Mouse (Mus musculus) liver, embryonic 14.5 days (tissue): ENCODE results near the gene Perm1. TPM values are rescaled to one million over a fixed set of nuclear protein-coding genes. Genes with fewer than 3 reads are reported as not detected.

Experiments used
- ATAC-seq: fragments of 200-750 bp; cut with Nextera tagmentation; 2 replicates; pipeline ENCODE4 v1.8.0; 2017; ENCODE audit warnings: moderate number of reproducible peaks, mild to moderate bottlenecking, moderate library complexity; ENCODE audit not compliant: insufficient read depth
- DNase-seq, 3 experiments: peaks; one replicate each; pipeline ENCODE4 v3.0.0-alpha.2; 2012 to 2013; ENCODE audit warnings: low read depth in 3 of 3, low spot score in 3 of 3
- H3K27ac ChIP-seq: fragments of 300-500 bp; sonication (generic); 2 replicates; pipeline ENCODE4 v1.5.1; 2014; ENCODE audit warnings: moderate library complexity, mild to moderate bottlenecking, control low read depth, inconsistent platforms
- H3K27me3 ChIP-seq: fragments of 300-500 bp; sonication (generic); 2 replicates; pipeline ENCODE4 v1.6.1; 2014; ENCODE audit warnings: mild to moderate bottlenecking, low read length, moderate library complexity; ENCODE audit not compliant: control insufficient read depth, insufficient read depth
- H3K36me3 ChIP-seq: fragments of 300-500 bp; sonication (generic); replicated peaks from 2 replicates; pipeline ENCODE4 v1.6.1; 2014; ENCODE audit warnings: low read depth; ENCODE audit not compliant: control insufficient read depth, insufficient read depth
- H3K4me1 ChIP-seq, 2 experiments: fragments of 200-500 bp in 1 of 2; fragments of 300-500 bp in 1 of 2; sonication (generic) in 1 of 2; replicated peaks; 2 replicates each; pipeline ENCODE4 v1.6.1; 2012 to 2014; ENCODE audit warnings: antibody characterized with exemption in 1 of 2, inconsistent platforms in 1 of 2, low read length in 1 of 2; ENCODE audit not compliant: control insufficient read depth in 2 of 2, insufficient read depth in 2 of 2
- H3K4me2 ChIP-seq: fragments of 300-500 bp; sonication (generic); 2 replicates; pipeline ENCODE4 v1.6.1; 2014; ENCODE audit warnings: low read depth, mild to moderate bottlenecking, control low read depth, moderate library complexity
- H3K4me3 ChIP-seq, 2 experiments: fragments of 200-500 bp in 1 of 2; fragments of 300-500 bp in 1 of 2; sonication (generic) in 1 of 2; 2 replicates each; pipeline ENCODE4 v1.5.1; 2012 to 2014; ENCODE audit warnings: low read depth in 2 of 2, low read length in 2 of 2, mild to moderate bottlenecking in 2 of 2, control low read depth in 1 of 2, inconsistent platforms in 1 of 2, moderate library complexity in 1 of 2; ENCODE audit not compliant: insufficient read depth in 1 of 2
- H3K9ac ChIP-seq: fragments of 300-500 bp; sonication (generic); replicated peaks from 2 replicates; pipeline ENCODE4 v1.6.1; 2014; ENCODE audit warnings: mild to moderate bottlenecking, control low read depth, moderate library complexity
- H3K9me3 ChIP-seq: fragments of 300-500 bp; sonication (generic); 2 replicates; pipeline ENCODE4 v1.6.1; 2016; ENCODE audit warnings: low read length, mixed read lengths; ENCODE audit not compliant: control insufficient read depth
- CTCF ChIP-seq: IDR thresholded peaks from 2 replicates; pipeline ENCODE4 v1.5.1; 2016; ENCODE audit warnings: antibody characterized with exemption, low read depth, control low read depth
- EP300 ChIP-seq: IDR thresholded peaks from 2 replicates; pipeline ENCODE4 v1.6.1; 2016; ENCODE audit warnings: antibody characterized with exemption, low read depth
- WGBS: fragments of 180-500 bp; shearing (Covaris S2); extraction: QIAGEN DNeasy Blood & Tissue Kit; methylation state at CpG from one replicate; pipeline ENCODE4 v1.1.7; 2014; ENCODE audit not compliant: insufficient replicate concordance; 5-methylcytosine and 5-hydroxymethylcytosine counted together
- polyA plus RNA-seq, 2 experiments: library from polyadenylated mRNA; depleted of rRNA in 1 of 2; stranded (reverse) in 1 of 2; unstranded in 1 of 2; fragments of >200 nt; fragmentation: Nextera tagmentation in 1 of 2; extraction: Ambion mirVana in 1 of 2; gene quantifications; 2 replicates each; pipeline versions ENCODE4 v1.2.1 to v1.2.3; 2012 to 2014

Gene Perm1
- polyA plus RNA-seq, 2 experiments = 0.03 TPM; not detected in 1

DNA sequence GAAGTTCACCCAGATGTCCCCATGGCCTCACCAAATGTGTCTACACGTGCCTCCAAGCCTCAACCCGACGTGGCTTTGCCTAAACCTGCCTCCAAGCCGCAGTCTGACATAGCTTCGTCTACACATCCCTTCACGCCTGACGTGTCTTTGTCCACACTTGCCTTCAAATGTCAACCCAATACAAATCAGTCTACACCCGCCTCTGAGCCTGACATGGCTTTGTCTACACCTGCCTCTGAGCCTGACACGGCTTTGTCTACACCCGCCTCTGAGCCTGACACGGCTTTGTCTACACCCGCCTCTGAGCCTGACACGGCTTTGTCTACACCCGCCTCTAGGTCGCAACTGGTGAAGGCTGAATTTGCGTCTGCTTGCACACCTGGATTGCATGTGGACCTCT, 2.2 kb downstream of the Perm1 start:
- Histone ChIP-seq H3K9ac (no peak overlapping the region), H3K27me3 (no peaks in the 10 kb centered on the region), H3K9me3 (no peaks in the 10 kb centered on the region), H3K4me1 (no peaks in the 10 kb centered on the region), H3K27ac (no peak overlapping the region), H3K4me2 (no peak overlapping the region), H3K36me3 (no peaks in the 10 kb centered on the region), H3K4me3 (no peak overlapping the region)
- 74% methylated on average over 16 of the region's 16 CpGs for WGBS
- TF ChIP-seq CTCF (no peak), EP300 (no peak)
- DNase-seq (no peak), ATAC-seq (no peak)

GRCm38 (mm10) chr4:156219936-156220335, 4.3 kb downstream of the Perm1 start:
- no peak for ATAC-seq
- H3K4me3 ChIP-seq = no peak overlapping the region
- WGBS = 66% methylated on average over 11 of the region's 11 CpGs

DNA sequence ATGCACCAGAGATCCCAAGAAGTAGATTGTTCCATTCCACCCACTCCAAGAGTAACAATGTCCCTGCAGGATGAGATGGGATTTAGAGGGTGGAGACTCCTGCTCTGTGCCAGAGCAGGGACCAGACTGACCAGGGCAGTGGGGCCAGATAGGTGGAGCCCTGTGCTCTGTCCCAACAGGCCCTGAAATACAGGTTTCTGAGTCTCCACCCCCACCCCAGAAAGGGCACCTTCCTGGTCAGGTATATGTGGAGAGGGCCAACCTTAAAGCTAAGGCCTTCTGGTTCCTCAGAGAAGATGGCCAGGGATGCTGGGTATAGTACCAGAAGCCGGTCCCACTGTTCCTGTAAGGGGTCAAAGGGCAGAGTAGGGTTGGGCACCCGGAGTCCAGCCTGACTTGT, 8.6 kb downstream of the Perm1 start:
- 67% methylated on average over 2 of the region's 2 CpGs for WGBS
- H3K4me2 ChIP-seq = no peak overlapping the region
- no peak for ATAC-seq
- H3K4me1 ChIP-seq = no peaks in the 10 kb centered on the region; a peak in 1 of 4 replicates
- no peak overlapping the region for H3K9ac ChIP-seq
- H3K36me3 ChIP-seq = no peaks in the 10 kb centered on the region
- no peak overlapping the region for H3K27ac ChIP-seq
- TF ChIP-seq EP300 (no peak), CTCF (no peak)
- H3K27me3 ChIP-seq = no peaks in the 10 kb centered on the region
- DNase-seq = no peak
- no peak overlapping the region for H3K4me3 ChIP-seq
- no peaks in the 10 kb centered on the region for H3K9me3 ChIP-seq

More at GRCm38 (mm10) chr4:156219936-156220335, 4.3 kb downstream of the Perm1 start:
- Histone ChIP-seq H3K27ac (no peak overlapping the region), H3K4me2 (no peak overlapping the region), H3K36me3 (no peaks in the 10 kb centered on the region), H3K27me3 (no peaks in the 10 kb centered on the region), H3K9ac (no peak overlapping the region), H3K9me3 (no peaks in the 10 kb centered on the region), H3K4me1 (no peaks in the 10 kb centered on the region)
- TF ChIP-seq CTCF = no peak
- no peak for TF ChIP-seq EP300
- DNase-seq = no peak

- peak; percentile 24; the same call in 1 of the 2 replicates for ATAC-seq
- no peak overlapping the region for H3K9ac ChIP-seq
- no peak overlapping the region for H3K27ac ChIP-seq
- DNase-seq = no peak
- H3K36me3 ChIP-seq = peaks cover 6% of the 10 kb centered on the region
- H3K4me1 ChIP-seq = no peaks in the 10 kb centered on the region; a peak in 1 of 4 replicates
- H3K4me3 ChIP-seq = no peak overlapping the region
- H3K9me3 ChIP-seq = no peaks in the 10 kb centered on the region
- no peak overlapping the region; the same call in 1 of the 2 replicates for H3K4me2 ChIP-seq
- WGBS = 53% methylated on average over 18 of the region's 18 CpGs
- H3K27me3 ChIP-seq = no peaks in the 10 kb centered on the region
- TF ChIP-seq EP300 (no peak), CTCF (no peak)
These were observed 12.2 kb downstream of the Perm1 start for GRCm38 (mm10) chr4:156227752-156228392.

DNA sequence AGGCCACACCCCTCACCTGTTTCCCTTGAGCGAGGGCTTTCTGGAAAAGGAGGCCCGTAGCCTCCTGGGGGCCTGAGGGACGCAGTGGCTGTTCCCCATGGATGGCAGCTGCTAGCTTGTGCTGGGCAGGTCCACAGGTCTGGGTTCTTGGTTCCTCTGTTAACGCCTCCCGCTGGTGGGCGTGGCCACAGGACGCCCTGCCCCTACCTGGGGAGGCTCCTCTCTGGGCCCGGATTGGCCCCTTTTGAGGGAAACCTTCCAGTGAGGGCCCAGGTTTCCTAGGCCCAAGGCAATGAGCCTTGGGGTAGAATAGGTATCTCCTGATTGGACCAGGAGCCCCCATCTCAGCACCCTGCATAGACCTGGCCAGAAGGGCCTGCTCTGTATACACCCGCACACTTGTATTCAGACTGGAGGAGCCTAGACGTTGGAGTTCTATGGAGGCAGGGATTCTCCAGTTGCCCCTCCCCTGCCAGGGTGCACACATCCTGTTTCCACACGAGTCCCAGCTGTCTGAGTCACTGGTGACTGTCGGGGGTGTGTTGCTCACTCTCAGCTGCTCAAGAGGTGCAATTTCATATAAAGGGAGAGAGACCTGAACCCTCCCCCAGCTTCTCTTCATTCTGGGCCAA, 12.8 kb downstream of the Perm1 start:
- Histone ChIP-seq H3K27me3 (no peaks in the 10 kb centered on the region), H3K36me3 (peaks cover 6% of the 10 kb centered on the region), H3K27ac (no peak overlapping the region), H3K4me2 (no peak overlapping the region; the same call in 1 of the 2 replicates), H3K9me3 (no peaks in the 10 kb centered on the region), H3K9ac (no peak overlapping the region), H3K4me3 (no peak overlapping the region), H3K4me1 (peaks cover 0 to under 1% of the 10 kb centered on the region in 2 experiments; a peak in 1 of 4 replicates)
- WGBS = 45% methylated on average over 12 of the region's 12 CpGs
- no peak for DNase-seq
- no peak for TF ChIP-seq CTCF
- TF ChIP-seq EP300 = no peak
- peak; percentile 53 for ATAC-seq
